Mouse (Mus musculus) CD4-positive, CD25-positive, alpha-beta regulatory T cell, adult 4 months (primary cell): ENCODE results near the gene Slc39a13. TPM values are rescaled to one million over a fixed set of nuclear protein-coding genes. Genes with fewer than 3 reads are reported as not detected.
"Not testable (repeated sequence)": the region's sequence is repeated elsewhere in the genome, so short reads cannot be mapped to it uniquely, and the experiment has no call there.

Experiments
- ATAC-seq: one replicate; pipeline ENCODE4 v1.8.0; 2017
- polyA plus RNA-seq, 2 experiments: library from polyadenylated mRNA; unstranded; fragments of 100-300 nt; shearing (Covaris generic); gene quantifications; one replicate each; pipeline ENCODE4 v1.2.1; 2017

The Slc39a13 gene
- polyA plus RNA-seq, 2 experiments from 2014 or later, result 33.1 to 55.2 TPM

DNA sequence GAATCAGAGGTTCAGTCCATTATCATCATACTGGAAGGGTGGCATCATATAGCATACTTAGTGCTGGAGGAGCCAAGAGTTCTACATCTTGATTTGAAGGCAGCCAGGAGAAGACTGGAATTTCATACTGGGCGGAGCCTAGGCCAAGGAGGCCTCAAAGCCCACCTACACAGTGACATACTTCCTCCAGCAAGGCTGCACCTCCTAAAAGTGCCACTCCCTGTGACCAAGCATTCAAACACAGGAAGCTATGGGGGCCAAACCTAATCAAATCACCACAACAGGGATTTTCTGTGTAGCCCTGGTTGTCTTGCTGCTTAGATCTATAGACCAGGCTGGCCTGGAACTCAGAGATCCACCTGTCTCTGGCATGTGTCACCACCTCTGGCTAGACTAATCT, 46.3 kb downstream of the Slc39a13 start:
- ATAC-seq, result no peak

DNA sequence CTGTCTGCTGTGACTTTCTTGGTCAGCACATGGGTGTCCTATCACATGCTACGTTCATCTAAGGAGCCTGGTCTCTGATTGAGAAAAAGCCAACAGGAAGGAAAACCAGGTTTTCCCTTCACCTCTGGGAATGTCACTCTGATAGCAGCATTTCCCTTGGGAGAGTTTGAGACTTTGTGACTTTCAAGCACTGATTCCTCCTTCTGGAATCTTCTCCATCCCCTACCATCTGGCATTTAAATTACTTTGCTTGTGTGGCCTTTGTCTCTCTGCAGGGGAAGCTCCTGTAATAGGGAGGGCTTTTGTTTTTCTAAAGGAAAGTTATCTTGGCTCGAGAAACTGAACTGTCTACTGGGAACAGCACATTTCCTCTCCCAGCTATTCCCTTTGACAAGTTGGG, 47.1 kb downstream of the Slc39a13 start:
- ATAC-seq, result no peak

DNA sequence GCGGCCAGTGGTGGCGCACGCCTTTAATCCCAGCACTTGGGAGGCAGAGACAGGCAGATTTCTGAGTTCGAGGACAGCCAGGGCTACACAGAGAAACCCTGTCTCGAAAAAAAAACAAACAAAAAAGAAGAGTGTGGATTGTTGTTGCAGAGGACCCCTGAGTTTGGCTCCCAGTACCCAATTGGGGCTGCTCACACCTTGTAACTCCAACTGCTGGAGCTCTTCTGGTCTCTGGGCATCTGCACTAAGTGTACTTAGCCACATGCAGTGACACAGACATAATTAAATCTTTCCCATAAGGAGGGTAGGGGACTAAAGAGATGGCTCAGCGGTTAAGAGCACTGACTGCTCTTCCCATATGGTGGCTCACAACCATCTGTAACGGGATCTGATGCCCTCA, 48.0 kb downstream of the Slc39a13 start:
- not testable (repeated sequence) for ATAC-seq

DNA sequence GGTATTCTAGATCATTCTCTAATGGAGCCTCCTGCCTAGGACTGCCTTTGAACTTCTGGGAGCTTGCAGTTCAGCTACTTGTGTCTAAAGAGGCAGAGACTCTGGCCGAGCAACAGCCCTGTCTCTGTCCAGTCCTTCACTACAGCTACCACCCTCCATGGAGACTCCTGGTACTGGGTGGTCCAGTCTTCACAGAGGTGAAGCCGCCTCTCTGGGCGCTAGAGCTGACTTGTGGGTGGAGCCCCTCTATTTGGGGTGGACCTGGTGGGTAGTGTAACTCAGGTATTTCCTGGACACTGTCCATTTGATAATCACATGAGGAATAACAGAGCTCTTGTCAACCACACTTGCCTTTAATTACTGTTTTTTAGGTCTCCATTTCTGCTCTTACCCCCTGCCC, 50.3 kb downstream of the Slc39a13 start:
- ATAC-seq, result no peak

DNA sequence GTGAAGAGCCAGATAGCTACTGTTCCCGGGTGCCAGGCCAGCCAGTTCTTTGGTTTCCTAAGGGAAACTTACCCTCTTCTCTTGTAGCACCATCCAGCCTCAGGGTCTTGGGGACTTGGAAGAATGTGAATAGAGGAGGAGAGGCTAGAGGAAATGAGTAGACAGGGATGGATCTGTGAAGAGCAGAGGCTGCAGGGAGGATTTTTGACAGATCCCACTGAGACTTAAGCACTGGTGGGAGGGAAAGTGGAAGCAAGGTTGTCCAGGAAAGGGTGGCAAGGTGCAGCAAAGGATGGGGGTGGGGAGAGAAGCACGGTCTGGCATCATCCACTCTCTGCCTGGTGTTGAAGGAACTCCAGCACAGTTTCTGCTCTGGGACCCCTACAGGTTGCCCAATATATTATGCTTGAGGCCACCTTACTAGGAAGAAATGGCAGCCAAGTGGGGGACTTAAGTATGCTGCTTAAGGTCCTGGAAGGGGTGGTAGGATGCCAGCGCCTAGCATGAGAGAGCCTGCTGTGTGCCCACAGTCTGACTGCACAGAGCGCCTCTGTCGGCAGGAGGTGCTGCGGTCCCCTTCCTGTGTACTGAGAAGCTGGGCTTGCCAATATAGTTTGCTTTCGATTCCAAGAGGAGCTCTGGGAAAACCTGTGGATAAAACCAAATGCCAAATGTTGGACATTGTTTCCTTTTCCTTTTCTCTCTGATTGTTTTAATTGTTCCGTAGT, 52.0 kb downstream of the Slc39a13 start:
- no peak for ATAC-seq

DNA sequence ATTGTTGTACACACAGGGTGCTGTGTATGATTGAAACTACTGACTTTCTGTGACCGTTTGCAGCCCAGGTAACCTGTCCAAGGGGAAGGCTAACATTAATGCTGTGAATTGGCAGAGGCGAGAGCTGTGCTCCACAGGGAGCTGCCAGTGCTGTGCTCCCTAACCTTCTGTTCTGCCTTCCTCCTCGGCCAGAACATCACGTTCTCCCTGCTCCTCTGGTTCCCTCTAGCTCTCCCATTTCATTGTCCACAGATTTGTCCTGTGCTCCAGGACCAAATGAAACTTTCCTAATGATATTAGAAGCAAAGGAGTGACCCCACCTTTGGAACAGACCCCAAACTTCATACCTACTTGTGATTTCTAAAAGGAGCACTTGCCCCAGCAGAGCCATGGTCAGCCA, 54.8 kb downstream of the Slc39a13 start:
- ATAC-seq, result no peak

DNA sequence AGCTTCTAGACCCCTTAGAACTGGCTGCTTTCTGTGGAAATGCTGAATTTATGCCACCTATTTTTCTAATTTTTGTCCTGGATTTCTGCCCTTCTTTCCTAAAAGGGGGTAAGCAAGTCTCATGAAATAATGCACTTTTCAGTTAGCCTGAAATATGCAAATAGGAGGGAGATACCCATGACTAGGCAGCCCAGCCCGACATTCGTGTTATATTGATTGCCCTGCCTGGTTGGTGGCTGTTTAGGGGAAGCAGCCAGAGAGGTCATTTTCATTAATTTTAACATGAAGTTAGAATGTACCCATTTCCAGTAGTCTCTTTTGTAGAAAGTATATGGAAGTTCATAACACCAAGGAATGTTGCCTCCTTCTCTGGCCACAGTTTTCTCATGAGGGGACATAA, 56.3 kb downstream of the Slc39a13 start:
- no peak for ATAC-seq

Other genes starting within 250 kb of the Slc39a13 start
- 100 to 1,000 TPM; 101 to 104 TPM for gene Mtch2, start 223.3 kb downstream of the Slc39a13 start, polyA plus RNA-seq
- under 1 TPM; 0.82 to 0.83 TPM for gene C1qtnf4, start 184.6 kb downstream of the Slc39a13 start, polyA plus RNA-seq
- gene Kbtbd4, start 165.7 kb downstream of the Slc39a13 start, polyA plus RNA-seq, result 10 to 100 TPM; 40.3 to 50.4 TPM
- gene Ndufs3, start 165.6 kb downstream of the Slc39a13 start, polyA plus RNA-seq, result 100 to 1,000 TPM; 103 to 127 TPM
- 10 to 100 TPM; 52.7 to 54.9 TPM for gene Celf1, start 130.0 kb downstream of the Slc39a13 start, polyA plus RNA-seq
- 1 to 10 TPM; 5.4 to 7.7 TPM for gene Rapsn, start 34.8 kb downstream of the Slc39a13 start, polyA plus RNA-seq
- 100 to 1,000 TPM; 198 to 201 TPM for gene Psmc3, start 16.4 kb downstream of the Slc39a13 start, polyA plus RNA-seq
- under 1 TPM in 1 of 2 experiments, not detected in 1; 0.49 TPM for gene Spi1, start 12.0 kb upstream of the Slc39a13 start, polyA plus RNA-seq
- gene Mybpc3, start 47.7 kb upstream of the Slc39a13 start, polyA plus RNA-seq, result not detected
- gene Madd, start 113.4 kb upstream of the Slc39a13 start, polyA plus RNA-seq, result 10 to 100 TPM; 58.7 to 84.7 TPM
- gene Nr1h3, start 132.4 kb upstream of the Slc39a13 start, polyA plus RNA-seq, result 1 to 10 TPM; 1.4 to 1.8 TPM
- gene Acp2, start 132.5 kb upstream of the Slc39a13 start, polyA plus RNA-seq, result 10 to 100 TPM; 17.9 to 25.7 TPM
- 10 to 100 TPM; 79.4 to 79.5 TPM for gene Ddb2, start 166.6 kb upstream of the Slc39a13 start, polyA plus RNA-seq
- 1 to 10 TPM in 1 of 2 experiments, under 1 TPM in 1; 0.69 to 1.4 TPM for gene Pacsin3, start 185.5 kb upstream of the Slc39a13 start, polyA plus RNA-seq
- gene Arfgap2, start 194.6 kb upstream of the Slc39a13 start, polyA plus RNA-seq, result 100 to 1,000 TPM in 1 of 2 experiments, 10 to 100 TPM in 1; 87.2 to 143 TPM